Mouse (Mus musculus) midbrain, embryonic 11.5 days (tissue): ENCODE results near the gene Sptssb. TPM values are rescaled to one million over a fixed set of nuclear protein-coding genes. Genes with fewer than 3 reads are reported as not detected.

ENCODE experiments used
- ATAC-seq: fragments of 200-750 bp; cut with Nextera tagmentation; 2 replicates; pipeline ENCODE4 v1.8.0; 2017; ENCODE audit warnings: moderate TSS enrichment, moderate library complexity; ENCODE audit not compliant: low FRiP score
- DNase-seq: peaks from one replicate; pipeline ENCODE4 v3.0.0; 2015; ENCODE audit warnings: low spot score; ENCODE audit errors: missing footprints
- H3K27ac ChIP-seq: fragments of 300-500 bp; sonication (generic); 2 replicates; pipeline ENCODE4 v1.5.1; 2014; ENCODE audit warnings: low read depth, low read length
- H3K27me3 ChIP-seq: fragments of 300-500 bp; sonication (generic); 2 replicates; pipeline ENCODE4 v1.6.1; 2014; ENCODE audit warnings: mild to moderate bottlenecking, low read length, moderate library complexity, mixed read lengths; ENCODE audit not compliant: control insufficient read depth, insufficient read depth
- H3K36me3 ChIP-seq: fragments of 300-500 bp; sonication (generic); 2 replicates; pipeline ENCODE4 v1.6.1; 2014; ENCODE audit warnings: mild to moderate bottlenecking, low read length, moderate library complexity, mixed read lengths; ENCODE audit not compliant: control insufficient read depth, insufficient read depth
- H3K4me1 ChIP-seq: fragments of 300-500 bp; sonication (generic); 2 replicates; pipeline ENCODE4 v1.6.1; 2014; ENCODE audit warnings: low read length; ENCODE audit not compliant: control insufficient read depth, insufficient read depth
- H3K4me2 ChIP-seq: fragments of 300-500 bp; sonication (generic); 2 replicates; pipeline ENCODE4 v1.6.1; 2014; ENCODE audit warnings: mild to moderate bottlenecking, moderate library complexity
- H3K4me3 ChIP-seq: fragments of 300-500 bp; sonication (generic); 2 replicates; pipeline ENCODE4 v1.5.1; 2014; ENCODE audit warnings: low read depth, low read length
- H3K9ac ChIP-seq: fragments of 300-500 bp; sonication (generic); 2 replicates; pipeline ENCODE4 v1.6.1; 2014; ENCODE audit warnings: low read length
- H3K9me3 ChIP-seq: fragments of 300-500 bp; sonication (generic); 2 replicates; pipeline ENCODE4 v1.6.1; 2016; ENCODE audit warnings: low read length; ENCODE audit not compliant: control insufficient read depth
- WGBS: fragments of 180-500 bp; shearing (Covaris S2); extraction: QIAGEN DNeasy Blood & Tissue Kit; methylation state at CpG from one replicate; pipeline ENCODE4 v1.1.7; 2014; 5-methylcytosine and 5-hydroxymethylcytosine counted together
- polyA plus RNA-seq: library from polyadenylated mRNA; unstranded; fragments of >200 nt; fragmentation: Nextera tagmentation; extraction: Ambion mirVana; gene quantifications from 2 replicates; pipeline ENCODE4 v1.2.1, GENCODE M21; 2014

Sptssb gene
- polyA plus RNA-seq, 1 experiment from 2014 or later = 0.34 TPM

DNA sequence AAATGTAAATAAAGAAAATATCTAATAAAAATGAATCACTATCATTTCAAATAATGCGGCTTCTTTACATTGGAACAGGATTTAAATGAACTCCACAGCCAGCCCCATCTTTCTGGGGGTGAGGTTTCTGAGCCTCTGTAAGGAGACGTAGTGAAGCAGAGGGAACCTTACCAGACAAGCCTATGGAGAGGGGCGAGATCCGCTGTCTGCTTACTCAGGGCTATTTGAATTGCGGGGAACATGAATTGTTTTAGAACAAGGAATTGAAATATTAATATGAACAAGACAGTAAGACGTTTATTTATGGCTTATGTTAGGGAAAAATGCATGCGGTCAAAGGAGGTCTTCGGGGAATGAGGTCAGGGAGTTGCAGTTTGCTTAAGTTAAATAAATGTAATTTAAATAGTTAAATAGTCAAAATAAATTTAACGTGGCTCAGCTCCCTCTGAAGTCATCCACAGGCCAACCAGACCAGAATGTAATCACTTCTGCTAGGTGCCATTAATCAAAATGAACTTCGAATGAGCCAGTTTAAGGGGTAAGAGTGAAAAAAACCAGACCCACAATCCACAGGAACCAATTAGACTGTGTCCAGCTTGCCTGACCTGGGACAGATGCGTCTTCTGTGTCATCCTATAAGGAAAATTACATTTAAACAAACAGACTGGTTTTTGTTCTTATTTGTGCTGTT, 46.6 kb downstream of the Sptssb start:
- H3K9ac ChIP-seq = no peak overlapping the region
- no peaks in the 10 kb centered on the region for H3K27me3 ChIP-seq
- DNase-seq (no peak), ATAC-seq (no peak)
- no peak overlapping the region for H3K4me2 ChIP-seq
- WGBS = 86% methylated on average over 11 of the region's 11 CpGs
- H3K27ac ChIP-seq = no peak overlapping the region
- no peaks in the 10 kb centered on the region for H3K9me3 ChIP-seq
- no peaks in the 10 kb centered on the region for H3K36me3 ChIP-seq
- H3K4me3 ChIP-seq = no peak overlapping the region
- no peaks in the 10 kb centered on the region for H3K4me1 ChIP-seq

DNA sequence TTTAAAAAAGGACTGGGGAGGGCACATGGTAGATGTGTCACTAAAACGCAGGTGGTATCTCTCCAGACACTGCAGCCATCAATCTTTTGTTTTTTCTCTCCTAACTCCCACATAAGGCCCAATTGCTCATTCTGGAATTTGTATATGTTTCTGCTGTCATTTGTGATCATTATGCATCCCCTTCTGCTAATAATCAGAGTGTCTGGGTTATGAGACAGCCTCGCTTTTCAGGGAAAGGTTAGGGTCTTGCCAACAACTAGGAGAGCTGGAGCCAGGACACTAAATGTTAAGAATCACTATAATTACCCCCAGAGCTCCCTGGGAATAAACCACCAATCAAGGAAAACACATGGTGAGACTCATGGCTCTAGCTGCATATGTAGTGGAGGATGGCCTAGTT, 47.3 kb downstream of the Sptssb start:
- DNase-seq (no peak), ATAC-seq (no peak)
- 94% methylated on average over 2 of the region's 2 CpGs for WGBS
- Histone ChIP-seq H3K4me3 (no peak overlapping the region), H3K4me1 (no peaks in the 10 kb centered on the region), H3K4me2 (no peak overlapping the region), H3K9me3 (no peaks in the 10 kb centered on the region), H3K36me3 (no peaks in the 10 kb centered on the region), H3K27ac (no peak overlapping the region), H3K27me3 (no peaks in the 10 kb centered on the region), H3K9ac (no peak overlapping the region)

DNA sequence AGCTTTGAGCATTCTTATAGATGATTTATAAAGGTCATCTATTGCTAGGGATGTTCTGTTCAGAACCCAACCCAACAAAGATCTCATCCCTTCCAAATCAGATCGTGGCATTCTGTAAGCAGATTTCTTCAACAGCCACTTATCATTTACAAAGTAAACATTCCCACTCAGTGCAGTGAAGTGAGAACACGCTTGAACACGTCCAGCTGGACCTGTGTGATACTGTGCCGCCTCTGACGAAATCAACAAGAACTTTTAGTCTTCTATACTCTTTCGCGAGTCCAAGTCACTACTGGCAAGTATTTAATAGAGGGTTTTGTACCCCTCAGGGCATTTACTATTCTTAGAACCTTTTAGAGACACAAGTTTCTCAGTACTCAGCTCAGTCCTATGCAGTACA, 51.3 kb downstream of the Sptssb start:
- H3K36me3 ChIP-seq = no peaks in the 10 kb centered on the region
- no peaks in the 10 kb centered on the region for H3K4me1 ChIP-seq
- ATAC-seq (no peak), DNase-seq (no peak)
- no peak overlapping the region for H3K4me3 ChIP-seq
- 86% methylated on average over 7 of the region's 7 CpGs for WGBS
- no peaks in the 10 kb centered on the region for H3K27me3 ChIP-seq
- H3K9ac ChIP-seq = no peak overlapping the region
- H3K27ac ChIP-seq = no peak overlapping the region
- H3K4me2 ChIP-seq = no peak overlapping the region
- no peaks in the 10 kb centered on the region for H3K9me3 ChIP-seq

DNA sequence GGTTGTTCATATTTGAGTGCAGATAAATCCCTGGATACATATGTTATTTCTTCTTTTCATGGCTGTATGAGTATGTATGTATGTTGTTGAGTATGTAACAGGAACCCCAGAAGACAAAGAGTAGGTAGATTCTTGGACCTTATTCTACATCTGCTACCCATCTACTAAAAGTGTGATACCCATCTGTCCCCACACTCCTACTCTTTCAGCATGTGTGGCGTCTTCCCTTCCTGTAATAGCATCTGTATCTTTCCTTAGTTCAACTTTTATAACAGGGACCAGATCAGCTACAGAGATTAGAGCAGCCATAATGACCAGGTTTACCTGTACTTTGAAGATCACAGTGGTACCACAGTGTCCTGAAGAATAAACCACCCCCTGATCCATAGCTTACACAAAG, 56.6 kb downstream of the Sptssb start:
- DNase-seq (no peak), ATAC-seq (no peak)
- H3K36me3 ChIP-seq = no peaks in the 10 kb centered on the region
- 86% methylated on average over 1 of the region's 1 CpGs for WGBS
- H3K27ac ChIP-seq = no peak overlapping the region
- no peak overlapping the region for H3K4me3 ChIP-seq
- no peaks in the 10 kb centered on the region for H3K9me3 ChIP-seq
- H3K27me3 ChIP-seq = no peaks in the 10 kb centered on the region
- H3K9ac ChIP-seq = no peak overlapping the region
- no peaks in the 10 kb centered on the region for H3K4me1 ChIP-seq
- no peak overlapping the region for H3K4me2 ChIP-seq

DNA sequence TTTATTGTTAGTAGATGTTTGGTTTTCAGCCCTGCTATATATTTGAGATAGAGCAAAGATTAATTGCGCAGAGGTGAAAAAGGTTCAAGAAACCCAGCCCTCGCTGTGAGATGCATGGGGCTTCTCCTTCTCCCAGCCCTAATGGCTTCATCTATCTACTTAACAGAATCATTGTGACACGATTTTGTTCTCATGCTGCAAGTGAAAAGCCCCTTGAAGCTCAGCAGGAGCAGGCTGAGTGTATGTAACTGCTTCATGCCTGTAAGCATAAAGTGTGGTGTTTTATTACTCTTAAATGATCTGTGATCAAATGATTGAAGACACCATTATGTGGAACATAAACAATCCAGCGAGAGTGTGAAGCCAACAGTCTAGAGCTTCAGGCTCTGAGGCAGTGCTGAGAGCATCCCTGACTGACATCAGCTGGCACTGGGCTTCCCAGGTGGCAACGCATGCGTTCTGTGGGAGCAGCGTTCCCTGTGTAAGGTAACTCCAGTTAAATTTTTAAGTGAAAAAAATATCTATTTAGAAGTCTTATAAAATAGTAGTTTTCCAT, 58.8 kb downstream of the Sptssb start:
- Histone ChIP-seq H3K36me3 (no peaks in the 10 kb centered on the region), H3K9ac (no peak overlapping the region), H3K4me1 (no peaks in the 10 kb centered on the region), H3K4me3 (no peak overlapping the region), H3K27ac (no peak overlapping the region), H3K27me3 (no peaks in the 10 kb centered on the region), H3K9me3 (no peaks in the 10 kb centered on the region), H3K4me2 (no peak overlapping the region)
- ATAC-seq = no peak
- WGBS = 79% methylated on average over 7 of the region's 7 CpGs
- no peak for DNase-seq

DNA sequence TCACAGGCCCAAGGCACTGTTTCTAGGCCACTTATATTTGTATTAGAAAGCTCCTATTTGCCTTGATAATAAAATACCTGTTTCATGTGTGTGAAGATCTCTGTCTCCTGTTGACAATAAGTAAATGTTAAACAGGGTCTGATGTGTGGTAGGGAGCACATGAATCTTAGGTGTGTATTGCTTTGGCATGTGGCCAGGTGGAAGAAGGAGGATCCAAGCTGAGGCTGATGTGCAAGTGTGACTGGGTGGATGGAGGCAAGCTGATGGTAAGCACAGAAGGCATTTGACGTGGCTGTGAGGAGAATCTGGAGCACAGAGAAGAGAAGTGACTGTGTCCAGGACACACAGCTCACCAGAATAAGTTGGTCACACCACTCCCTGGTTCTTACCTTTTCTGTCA, 60.6 kb downstream of the Sptssb start:
- Histone ChIP-seq H3K27ac (no peak overlapping the region), H3K4me2 (no peak overlapping the region), H3K4me3 (no peak overlapping the region), H3K9ac (no peak overlapping the region), H3K4me1 (no peaks in the 10 kb centered on the region), H3K36me3 (no peaks in the 10 kb centered on the region), H3K27me3 (no peaks in the 10 kb centered on the region), H3K9me3 (no peaks in the 10 kb centered on the region)
- ATAC-seq (no peak), DNase-seq (no peak)
- WGBS = 83% methylated on average over 1 of the region's 1 CpGs

DNA sequence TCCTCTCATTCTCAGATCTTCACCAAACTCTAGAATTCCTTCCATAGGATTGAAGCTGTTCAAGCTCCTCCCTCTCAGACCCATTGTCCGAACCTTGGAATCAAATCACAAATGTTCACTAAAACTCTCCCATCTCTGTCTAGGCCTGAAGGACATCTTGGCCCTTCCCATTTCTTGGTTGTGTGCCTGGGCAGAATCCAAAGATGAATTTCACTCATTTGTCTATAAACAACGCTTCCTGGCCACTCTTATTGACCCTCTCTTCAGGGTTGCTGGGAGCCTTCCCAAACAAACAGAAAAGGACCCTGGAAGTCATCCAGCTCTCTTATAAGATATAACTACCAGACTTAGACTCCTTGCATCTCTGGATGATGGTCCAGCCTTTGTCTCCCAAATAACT, 61.8 kb downstream of the Sptssb start:
- H3K4me1 ChIP-seq = no peaks in the 10 kb centered on the region
- H3K36me3 ChIP-seq = no peaks in the 10 kb centered on the region
- H3K9ac ChIP-seq = no peak overlapping the region
- no peak overlapping the region for H3K27ac ChIP-seq
- WGBS = 87% methylated on average over 2 of the region's 2 CpGs
- no peaks in the 10 kb centered on the region for H3K9me3 ChIP-seq
- no peak for ATAC-seq
- no peak overlapping the region for H3K4me2 ChIP-seq
- no peak overlapping the region for H3K4me3 ChIP-seq
- H3K27me3 ChIP-seq = no peaks in the 10 kb centered on the region
- DNase-seq = no peak

DNA sequence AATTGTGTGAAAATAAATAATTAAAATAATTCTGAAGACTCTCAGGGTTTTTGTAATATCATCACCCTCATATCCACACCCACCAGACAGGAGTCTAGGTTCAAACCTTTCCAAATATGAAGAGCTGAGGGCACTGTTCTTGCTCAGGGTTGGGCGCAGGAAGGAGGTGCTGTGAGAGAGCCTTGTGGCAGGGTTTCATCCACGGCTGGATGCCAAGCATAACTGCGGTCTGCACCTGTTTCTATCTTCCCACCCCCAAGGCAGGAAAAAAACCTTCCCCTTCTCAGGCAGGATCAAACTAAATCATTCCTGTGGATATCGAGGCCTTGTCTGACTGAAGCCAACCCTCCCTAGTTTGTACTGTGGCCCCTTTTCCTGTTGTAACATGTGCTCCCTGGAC, 62.2 kb downstream of the Sptssb start:
- no peak for DNase-seq
- H3K27me3 ChIP-seq = no peaks in the 10 kb centered on the region
- no peaks in the 10 kb centered on the region for H3K36me3 ChIP-seq
- H3K27ac ChIP-seq = no peak overlapping the region
- ATAC-seq = no peak
- no peak overlapping the region for H3K4me2 ChIP-seq
- H3K4me1 ChIP-seq = no peaks in the 10 kb centered on the region
- H3K9me3 ChIP-seq = no peaks in the 10 kb centered on the region
- H3K4me3 ChIP-seq = no peak overlapping the region
- no peak overlapping the region for H3K9ac ChIP-seq
- WGBS = 91% methylated on average over 4 of the region's 4 CpGs

DNA sequence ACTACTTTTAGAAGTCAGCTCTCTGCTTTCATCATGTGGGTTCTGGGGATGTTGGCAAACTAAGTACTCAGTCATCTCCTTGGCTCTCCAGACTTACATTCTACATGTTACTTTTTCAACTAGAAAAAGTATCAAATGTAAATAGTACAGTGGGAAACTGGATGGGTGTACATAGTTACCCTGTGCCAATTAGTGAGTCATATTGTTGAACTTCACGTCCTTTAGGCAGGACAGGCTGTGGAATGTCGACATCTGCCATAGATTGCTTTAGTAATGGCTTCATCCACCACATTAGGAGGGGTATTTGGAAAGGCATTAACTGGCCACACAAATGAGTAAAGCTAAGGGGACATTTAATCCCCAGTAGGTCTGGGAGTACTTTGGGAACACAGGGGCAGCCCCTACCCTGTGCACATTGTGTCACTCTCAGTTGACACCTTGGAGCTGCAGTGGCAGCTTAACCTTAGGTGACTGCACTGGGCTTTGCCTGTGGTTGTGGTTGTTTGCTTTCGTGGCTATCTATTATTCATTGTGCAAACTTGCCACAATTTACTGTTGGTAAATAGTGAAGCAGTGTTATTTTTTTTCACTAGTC, 66.8 kb downstream of the Sptssb start:
- H3K27ac ChIP-seq = no peak overlapping the region
- no peak overlapping the region for H3K9ac ChIP-seq
- 83% methylated on average over 3 of the region's 3 CpGs for WGBS
- no peaks in the 10 kb centered on the region for H3K4me1 ChIP-seq
- H3K4me2 ChIP-seq = no peak overlapping the region
- H3K27me3 ChIP-seq = no peaks in the 10 kb centered on the region
- no peaks in the 10 kb centered on the region for H3K36me3 ChIP-seq
- H3K4me3 ChIP-seq = no peak overlapping the region
- no peak for DNase-seq
- ATAC-seq = no peak
- H3K9me3 ChIP-seq = no peaks in the 10 kb centered on the region
